ENCODE assay signal across 27 mouse cellular contexts in the genomic region with DNA sequence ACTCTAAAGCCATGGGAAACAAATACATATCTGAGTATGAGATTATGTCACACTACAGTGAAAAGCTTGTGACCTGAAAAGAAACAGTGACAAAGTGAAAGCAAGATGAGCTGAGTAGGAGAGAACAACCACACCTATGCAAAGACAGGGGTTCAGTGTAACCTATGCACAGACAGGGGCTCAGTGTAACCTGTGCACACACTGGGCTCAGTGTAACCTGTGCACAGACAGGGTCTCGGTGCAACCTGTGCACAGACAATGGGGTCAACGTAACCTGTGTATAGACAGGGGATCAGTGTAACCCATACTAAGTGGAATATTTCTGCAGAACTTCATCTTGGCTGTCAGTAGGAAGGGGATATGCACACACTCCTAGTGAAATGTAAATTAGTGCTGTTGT. TPM values are rescaled to one million over a fixed set of nuclear protein-coding genes. Genes with fewer than 3 reads are reported as not detected.
DNase-seq lines count a peak whose midpoint lies in the region; ATAC-seq and TF ChIP-seq lines count a peak whose summit lies in the region.
"Had no signal": no experiment of that assay in that cellular context is flagged by ENCODE, and none has a peak within 500 bp of the region (broad histone marks: within the 10 kb centered on the region; RNA-seq: fewer than 3 reads in every experiment).

No protein-coding gene starts in this region.

- no peak for TF ChIP-seq CTCF in stomach, postnatal 0 days (IDR thresholded peaks at IDR 0.05; ENCODE audit: low read depth)

- no peaks in the 10 kb centered on the region for H3K27me3 ChIP-seq in midbrain, embryonic 14.5 days (ENCODE audit: control insufficient read depth, insufficient read depth, low read length)
- no peaks in the 10 kb centered on the region for H3K27me3 ChIP-seq in midbrain, embryonic 10.5 days (ENCODE audit: low read depth, poor library complexity, severe bottlenecking)
- H3K27me3 ChIP-seq in stomach, postnatal 0 days (ENCODE audit: control insufficient read depth, insufficient read depth, low read length), result no peaks in the 10 kb centered on the region
- H3K27me3 ChIP-seq: embryonic facial prominence, embryonic 12.5 days; forebrain, embryonic 12.5 days; Patski had no signal

- H3K4me2 ChIP-seq in midbrain, embryonic 14.5 days (ENCODE audit: low read length), result no peak overlapping the region
- no peak overlapping the region for H3K4me2 ChIP-seq in stomach, postnatal 0 days (replicated peaks; ENCODE audit: low read depth)
- H3K4me2 ChIP-seq: embryonic facial prominence, embryonic 12.5 days; forebrain, embryonic 12.5 days had no signal

- TF ChIP-seq EP300 in stomach, postnatal 0 days (optimal IDR thresholded peaks at IDR 0.05), result no peak

- peak; percentile 79 for DNase-seq in heart, adult 11 months
- DNase-seq in heart, adult 9 months (ENCODE audit: low spot score in 2 of 2), result no peak
- DNase-seq in midbrain, embryonic 14.5 days, result no peak
- no peak for DNase-seq in midbrain, embryonic 10.5 days (ENCODE audit: low spot score)
- DNase-seq in R1 (ENCODE audit: low read depth, low spot score) (peak; percentile 64), liver (no peak)
- DNase-seq in stomach, postnatal 0 days (ENCODE audit: low spot score), result no peak
- DNase-seq: adrenal gland, adult 8-10 months; adrenal gland, postnatal 14 days; adrenal gland, postnatal 36 days; B cell, adult 2 months; cerebellum, adult 11-12 months; cerebellum, adult 2 months; cerebellum, adult 9-10 months; cerebellum, postnatal 10 days; cerebellum, postnatal 25 days had no signal

- no peaks in the 10 kb centered on the region for H3K4me1 ChIP-seq in midbrain, embryonic 14.5 days (ENCODE audit: control insufficient read depth, insufficient read depth, low read length)
- H3K4me1 ChIP-seq in midbrain, embryonic 10.5 days, result no peaks in the 10 kb centered on the region
- no peaks in the 10 kb centered on the region for H3K4me1 ChIP-seq in stomach, postnatal 0 days (replicated peaks; ENCODE audit: control insufficient read depth, insufficient read depth)
- H3K4me1 ChIP-seq: embryonic facial prominence, embryonic 10.5 days; embryonic facial prominence, embryonic 12.5 days; forebrain, embryonic 12.5 days had no signal

- WGBS in midbrain, embryonic 14.5 days, result 91% methylated on average over 2 of the region's 2 CpGs
- 86% methylated on average over 2 of the region's 2 CpGs for WGBS in midbrain, embryonic 10.5 days
- WGBS in stomach, postnatal 0 days, result 77% methylated on average over 2 of the region's 2 CpGs

- H3K27ac ChIP-seq in midbrain, embryonic 14.5 days (replicated peaks; ENCODE audit: low read depth, low read length), result no peak overlapping the region
- H3K27ac ChIP-seq in midbrain, embryonic 10.5 days (replicated peaks), result no peak overlapping the region
- no peak overlapping the region for H3K27ac ChIP-seq in stomach, postnatal 0 days (replicated peaks)
- H3K27ac ChIP-seq: embryonic facial prominence, embryonic 10.5 days; embryonic facial prominence, embryonic 12.5 days; forebrain, embryonic 12.5 days had no signal

- no peaks in the 10 kb centered on the region for H3K36me3 ChIP-seq in midbrain, embryonic 14.5 days (ENCODE audit: control insufficient read depth, insufficient read depth, low read length)
- H3K36me3 ChIP-seq in midbrain, embryonic 10.5 days, result no peaks in the 10 kb centered on the region
- no peaks in the 10 kb centered on the region for H3K36me3 ChIP-seq in stomach, postnatal 0 days (ENCODE audit: control insufficient read depth, insufficient read depth, low read length)
- H3K36me3 ChIP-seq: embryonic facial prominence, embryonic 10.5 days; embryonic facial prominence, embryonic 12.5 days; forebrain, embryonic 12.5 days; G1E had no signal

- no peaks in the 10 kb centered on the region for H3K9me3 ChIP-seq in midbrain, embryonic 14.5 days (ENCODE audit: control insufficient read depth, low read length)
- no peaks in the 10 kb centered on the region for H3K9me3 ChIP-seq in midbrain, embryonic 10.5 days (replicated peaks)
- no peaks in the 10 kb centered on the region for H3K9me3 ChIP-seq in stomach, postnatal 0 days (ENCODE audit: control insufficient read depth, low read length)
- H3K9me3 ChIP-seq: embryonic facial prominence, embryonic 10.5 days; embryonic facial prominence, embryonic 12.5 days; forebrain, embryonic 12.5 days had no signal

- no peak overlapping the region for H3K4me3 ChIP-seq in midbrain, embryonic 14.5 days (replicated peaks; ENCODE audit: low read depth, low read length)
- H3K4me3 ChIP-seq in midbrain, embryonic 10.5 days, result no peak overlapping the region
- H3K4me3 ChIP-seq in stomach, postnatal 0 days (ENCODE audit: low read depth, low read length), result no peak overlapping the region
- H3K4me3 ChIP-seq: embryonic facial prominence, embryonic 10.5 days; embryonic facial prominence, embryonic 12.5 days; forebrain, embryonic 12.5 days had no signal

- peak; percentile 53; the same call in 1 of the 2 replicates for ATAC-seq in midbrain, embryonic 14.5 days (ENCODE audit: low FRiP score, low TSS enrichment)
- no peak for ATAC-seq in stomach, postnatal 0 days (ENCODE audit: low FRiP score, low TSS enrichment)
- ATAC-seq: activated CD4-positive, CD25-positive, alpha-beta regulatory T cell, adult 4 months; CD4-positive, CD25-positive, alpha-beta regulatory T cell, adult 4 months; forebrain, embryonic 14.5 days; forebrain, embryonic 16.5 days; Patski had no signal

- no peak overlapping the region for H3K9ac ChIP-seq in midbrain, embryonic 14.5 days (replicated peaks; ENCODE audit: low read length)
- no peak overlapping the region for H3K9ac ChIP-seq in stomach, postnatal 0 days (ENCODE audit: low read length)
- H3K9ac ChIP-seq: embryonic facial prominence, embryonic 12.5 days; forebrain, embryonic 12.5 days had no signal

RNA-seq across cellular contexts. Expression of a gene that starts 15.1 kb away (rescaled TPM):
- not detected in 2 replicates for polyA plus RNA-seq in midbrain, embryonic 14.5 days (2014; fragmentation: Nextera tagmentation; extraction: Ambion mirVana)
- not detected in 2 replicates for polyA plus RNA-seq in midbrain, embryonic 10.5 days (2016; fragmentation: Nextera tagmentation; extraction: Ambion mirVana)
- polyA plus RNA-seq in stomach, postnatal 0 days (2015; fragmentation: Nextera tagmentation; extraction: Ambion mirVana), result not detected in 2 replicates
- polyA plus RNA-seq: activated CD4-positive, CD25-positive, alpha-beta regulatory T cell, adult 4 months; CD4-positive, CD25-positive, alpha-beta regulatory T cell, adult 4 months; cerebellum, adult 2 months; cortical plate, adult 2 months; embryonic facial prominence, embryonic 10.5 days; embryonic facial prominence, embryonic 12.5 days; embryonic facial prominence, embryonic 14.5 days; forebrain, embryonic 12.5 days; forebrain, embryonic 14.5 days; forebrain, embryonic 16.5 days; G1E; Patski had no signal

RNA-seq across cellular contexts. Expression of a gene that starts 46.3 kb away (rescaled TPM):
- not detected in 2 replicates for polyA plus RNA-seq in midbrain, embryonic 14.5 days (2014; fragmentation: Nextera tagmentation; extraction: Ambion mirVana)
- not detected in 2 replicates for polyA plus RNA-seq in midbrain, embryonic 10.5 days (2016; fragmentation: Nextera tagmentation; extraction: Ambion mirVana)
- polyA plus RNA-seq in stomach, postnatal 0 days (2015; fragmentation: Nextera tagmentation; extraction: Ambion mirVana), result 174 and 221 TPM in 2 replicates
- polyA plus RNA-seq: activated CD4-positive, CD25-positive, alpha-beta regulatory T cell, adult 4 months; CD4-positive, CD25-positive, alpha-beta regulatory T cell, adult 4 months; cerebellum, adult 2 months; cortical plate, adult 2 months; embryonic facial prominence, embryonic 10.5 days; embryonic facial prominence, embryonic 12.5 days; forebrain, embryonic 12.5 days; forebrain, embryonic 14.5 days; forebrain, embryonic 16.5 days; G1E; Patski had no signal

Comparison
In these comparisons a context has a peak if more than half of its experiments do, and no peak if none do; other contexts are left out.
1. DNase-seq: peak in heart, adult 11 months (single experiment) and R1 (single experiment); none in heart, adult 9 months (0 of 2), midbrain, embryonic 14.5 days (single experiment), midbrain, embryonic 10.5 days (single experiment), stomach, postnatal 0 days (single experiment) and liver (single experiment).
2. RNA of a gene that starts 46.3 kb away (polyA plus RNA-seq): 174 to 221 TPM in stomach, postnatal 0 days; not detected in midbrain, embryonic 14.5 days and not detected in midbrain, embryonic 10.5 days; every median in the first group is over 100 times any median in the second.